Mouse (Mus musculus): ENCODE measurements around the gene Psapl1. TPM values are rescaled to one million over a fixed set of nuclear protein-coding genes. Genes with fewer than 3 reads are reported as not detected.
"Not testable (repeated sequence)": the region's sequence is repeated elsewhere in the genome, so short reads cannot be mapped to it uniquely, and the experiment has no call there.

The Psapl1 gene
- polyA plus RNA-seq, 1 experiment from 2014 or later: 0.07 TPM

DNA sequence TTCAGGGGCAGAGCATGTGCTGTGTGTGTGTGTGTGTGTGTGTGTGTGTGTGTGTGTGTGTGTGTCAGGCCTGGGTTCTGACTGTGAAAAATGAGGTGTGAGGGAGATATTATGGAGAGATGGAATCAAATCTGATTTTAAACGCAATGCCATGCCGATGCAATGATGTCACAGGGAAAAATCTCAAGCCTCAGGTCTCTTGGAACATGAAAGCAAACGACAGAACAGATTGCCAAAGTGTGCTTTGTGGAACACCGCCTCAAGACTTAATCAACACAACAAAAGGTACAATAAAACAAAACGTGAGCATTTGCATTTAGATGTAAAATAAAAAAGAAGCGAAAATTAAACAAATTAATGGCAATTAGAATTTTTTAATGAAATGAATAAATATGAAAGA lies 16.8 kb downstream of the Psapl1 start:
- no peak overlapping the region for H3K27ac ChIP-seq (ENCODE audit: low read depth, low read length)

DNA sequence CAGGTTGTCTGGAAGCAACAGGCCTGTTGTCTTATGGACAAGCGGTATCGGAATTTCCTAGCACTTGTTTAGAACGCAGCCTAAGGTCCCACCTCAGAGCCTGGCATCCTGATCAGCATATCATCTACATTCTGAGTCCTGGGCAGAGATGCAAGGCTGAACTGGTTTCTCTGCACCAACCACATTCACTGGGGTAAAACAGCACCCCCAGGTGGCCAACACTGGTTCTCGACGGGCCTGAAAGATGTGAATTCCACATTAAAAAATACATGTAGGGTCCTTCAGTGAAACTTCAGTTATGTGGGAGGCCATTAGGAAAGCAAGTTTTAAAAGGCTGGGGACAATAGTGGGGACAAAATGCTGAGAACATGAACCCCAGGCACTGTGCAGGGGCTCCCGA lies 20.0 kb downstream of the Psapl1 start:
- Histone ChIP-seq H3K4me2 (no peak overlapping the region), H3K27ac (ENCODE audit: low read depth, low read length) (no peak overlapping the region), H3K27me3 (replicated peaks; ENCODE audit: control insufficient read depth, insufficient read depth, low read length) (no peaks in the 10 kb centered on the region), H3K36me3 (ENCODE audit: control insufficient read depth, insufficient read depth, low read length) (no peaks in the 10 kb centered on the region), H3K9ac (ENCODE audit: low read depth, low read length) (no peak overlapping the region), H3K9me3 (ENCODE audit: control insufficient read depth, low read length) (no peaks in the 10 kb centered on the region), H3K4me3 (ENCODE audit: low read depth, low read length) (no peak overlapping the region), H3K4me1 (replicated peaks; ENCODE audit: control insufficient read depth, insufficient read depth, low read length) (no peaks in the 10 kb centered on the region)
- WGBS: 60% methylated on average over 6 of the region's 6 CpGs
- ATAC-seq (replicated peaks; ENCODE audit: low FRiP score) (no peak), DNase-seq (ENCODE audit: low spot score) (no peak)

More for the DNA sequence above, 16.8 kb downstream of the Psapl1 start:
- WGBS: 70% methylated on average over 6 of the region's 6 CpGs
- Histone ChIP-seq H3K27me3 (replicated peaks; ENCODE audit: control insufficient read depth, insufficient read depth, low read length) (no peaks in the 10 kb centered on the region), H3K9ac (ENCODE audit: low read depth, low read length) (no peak overlapping the region), H3K36me3 (ENCODE audit: control insufficient read depth, insufficient read depth, low read length) (no peaks in the 10 kb centered on the region), H3K4me3 (ENCODE audit: low read depth, low read length) (no peak overlapping the region), H3K9me3 (ENCODE audit: control insufficient read depth, low read length) (no peaks in the 10 kb centered on the region), H3K4me2 (no peak overlapping the region), H3K4me1 (replicated peaks; ENCODE audit: control insufficient read depth, insufficient read depth, low read length) (no peaks in the 10 kb centered on the region)
- no peak for DNase-seq (ENCODE audit: low spot score)
- ATAC-seq (replicated peaks; ENCODE audit: low FRiP score): no peak

DNA sequence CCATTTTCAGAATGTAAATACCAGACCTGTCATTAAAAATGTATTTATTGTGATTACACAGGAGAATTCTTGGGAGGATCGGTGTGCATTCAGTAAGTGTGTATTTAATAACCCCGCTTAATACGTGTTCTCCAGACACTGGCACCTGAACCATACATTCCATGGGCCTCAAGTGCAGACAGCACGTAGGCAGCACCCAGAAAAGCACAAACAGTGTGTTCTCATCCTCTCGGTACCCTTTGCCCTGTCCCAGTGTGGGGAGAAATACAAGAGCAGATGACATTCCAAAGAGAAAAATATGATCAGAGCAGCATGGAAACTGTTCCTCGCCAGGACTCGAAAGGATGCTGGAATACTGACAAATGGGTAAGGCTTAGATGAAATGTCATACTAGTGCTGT lies 22.0 kb downstream of the Psapl1 start:
- no peak overlapping the region for H3K4me3 ChIP-seq (ENCODE audit: low read depth, low read length)
- no peaks in the 10 kb centered on the region; the same call in 1 of the 2 replicates for H3K4me1 ChIP-seq (replicated peaks; ENCODE audit: control insufficient read depth, insufficient read depth, low read length)
- ATAC-seq (replicated peaks; ENCODE audit: low FRiP score) (no peak), DNase-seq (ENCODE audit: low spot score) (no peak)
- H3K9ac ChIP-seq (ENCODE audit: low read depth, low read length): no peak overlapping the region
- H3K27ac ChIP-seq (ENCODE audit: low read depth, low read length): no peak overlapping the region
- H3K27me3 ChIP-seq (replicated peaks; ENCODE audit: control insufficient read depth, insufficient read depth, low read length): no peaks in the 10 kb centered on the region
- H3K9me3 ChIP-seq (ENCODE audit: control insufficient read depth, low read length): no peaks in the 10 kb centered on the region
- H3K4me2 ChIP-seq: no peak overlapping the region
- whole genome bisulfite sequencing: 82% methylated on average over 7 of the region's 7 CpGs
- no peaks in the 10 kb centered on the region for H3K36me3 ChIP-seq (ENCODE audit: control insufficient read depth, insufficient read depth, low read length)

DNA sequence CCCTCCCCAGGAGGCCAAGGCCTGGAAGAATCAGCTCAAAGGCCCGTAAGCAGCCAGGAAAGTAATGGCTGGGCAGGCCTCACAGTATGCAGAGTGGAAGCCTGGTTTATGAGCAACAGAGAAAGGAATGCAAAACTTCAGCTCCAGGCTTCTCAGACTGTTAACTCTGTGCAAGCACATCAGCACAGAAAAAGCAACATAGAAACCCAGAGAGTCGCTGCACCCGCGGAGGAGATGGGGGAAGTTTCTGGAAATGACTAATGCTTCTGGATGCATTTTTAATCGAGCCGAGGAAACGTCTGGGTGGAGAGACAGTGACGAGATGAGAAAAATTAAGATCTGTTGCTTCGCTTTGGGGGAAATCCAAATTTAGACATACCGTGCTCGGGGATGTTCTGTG lies 22.5 kb downstream of the Psapl1 start:
- Histone ChIP-seq H3K27me3 (replicated peaks; ENCODE audit: control insufficient read depth, insufficient read depth, low read length) (no peaks in the 10 kb centered on the region), H3K4me3 (ENCODE audit: low read depth, low read length) (no peak overlapping the region), H3K4me1 (replicated peaks; ENCODE audit: control insufficient read depth, insufficient read depth, low read length) (no peaks in the 10 kb centered on the region; the same call in 1 of the 2 replicates), H3K27ac (ENCODE audit: low read depth, low read length) (no peak overlapping the region), H3K9ac (ENCODE audit: low read depth, low read length) (no peak overlapping the region), H3K4me2 (no peak overlapping the region), H3K36me3 (ENCODE audit: control insufficient read depth, insufficient read depth, low read length) (no peaks in the 10 kb centered on the region), H3K9me3 (ENCODE audit: control insufficient read depth, low read length) (no peaks in the 10 kb centered on the region)
- WGBS: 79% methylated on average over 11 of the region's 11 CpGs
- no peak for ATAC-seq (replicated peaks; ENCODE audit: low FRiP score)
- DNase-seq (ENCODE audit: low spot score): no peak

DNA sequence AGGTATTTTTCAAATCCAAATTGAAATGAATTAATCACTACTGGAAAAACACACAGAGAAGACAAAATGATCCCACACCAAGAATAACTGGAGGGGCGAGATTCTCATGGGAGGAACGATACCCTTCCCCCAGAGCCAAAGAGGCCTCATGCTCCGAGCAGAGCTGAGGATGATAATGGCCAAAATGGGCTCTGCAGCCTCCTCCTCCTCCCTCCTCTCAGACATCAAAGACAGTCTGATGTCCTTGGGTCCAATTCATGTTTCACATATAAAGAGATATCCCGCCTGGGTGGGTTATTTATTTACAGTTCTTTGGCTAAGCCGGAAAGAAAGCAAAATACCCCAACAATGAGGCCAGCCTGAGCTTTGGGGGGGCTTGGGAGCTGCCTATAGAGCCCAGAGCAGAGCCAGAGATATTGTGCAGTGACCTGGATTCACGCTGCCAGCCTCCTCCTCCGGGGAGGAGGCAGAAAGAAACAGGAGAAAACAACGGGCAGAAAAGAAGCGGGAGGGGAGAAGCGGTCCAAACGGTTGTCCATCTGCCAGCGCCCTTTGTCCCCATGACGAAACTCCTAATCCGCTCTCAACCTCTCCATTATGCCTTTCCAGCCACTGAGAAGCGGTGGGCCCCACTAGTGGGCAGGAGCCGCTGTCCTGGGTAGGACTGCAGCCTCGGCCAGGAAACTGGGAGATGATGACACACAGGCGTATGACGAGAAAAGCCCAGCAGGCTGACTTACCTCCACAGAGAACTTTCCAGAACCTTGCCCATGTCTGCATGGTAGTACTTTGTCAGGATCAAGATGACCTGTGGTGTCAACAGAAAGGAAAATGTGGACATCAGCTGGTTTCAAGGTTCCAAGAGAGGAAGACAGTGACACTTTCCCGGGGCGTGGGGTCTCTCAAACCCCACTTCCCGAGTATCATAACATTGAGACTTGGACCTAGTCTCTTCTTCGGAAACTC lies 24.9 kb downstream of the Psapl1 start:
- no peaks in the 10 kb centered on the region for H3K9me3 ChIP-seq (ENCODE audit: control insufficient read depth, low read length)
- no peak overlapping the region for H3K9ac ChIP-seq (ENCODE audit: low read depth, low read length)
- DNase-seq (ENCODE audit: low spot score): no peak
- no peak overlapping the region for H3K4me2 ChIP-seq
- H3K36me3 ChIP-seq (ENCODE audit: control insufficient read depth, insufficient read depth, low read length): no peaks in the 10 kb centered on the region
- no peak overlapping the region for H3K4me3 ChIP-seq (ENCODE audit: low read depth, low read length)
- H3K4me1 ChIP-seq (replicated peaks; ENCODE audit: control insufficient read depth, insufficient read depth, low read length): no peaks in the 10 kb centered on the region; the same call in 1 of the 2 replicates
- no peak for ATAC-seq (replicated peaks; ENCODE audit: low FRiP score)
- WGBS: 75% methylated on average over 23 of the region's 23 CpGs
- H3K27ac ChIP-seq (ENCODE audit: low read depth, low read length): no peak overlapping the region
- no peaks in the 10 kb centered on the region for H3K27me3 ChIP-seq (replicated peaks; ENCODE audit: control insufficient read depth, insufficient read depth, low read length)

DNA sequence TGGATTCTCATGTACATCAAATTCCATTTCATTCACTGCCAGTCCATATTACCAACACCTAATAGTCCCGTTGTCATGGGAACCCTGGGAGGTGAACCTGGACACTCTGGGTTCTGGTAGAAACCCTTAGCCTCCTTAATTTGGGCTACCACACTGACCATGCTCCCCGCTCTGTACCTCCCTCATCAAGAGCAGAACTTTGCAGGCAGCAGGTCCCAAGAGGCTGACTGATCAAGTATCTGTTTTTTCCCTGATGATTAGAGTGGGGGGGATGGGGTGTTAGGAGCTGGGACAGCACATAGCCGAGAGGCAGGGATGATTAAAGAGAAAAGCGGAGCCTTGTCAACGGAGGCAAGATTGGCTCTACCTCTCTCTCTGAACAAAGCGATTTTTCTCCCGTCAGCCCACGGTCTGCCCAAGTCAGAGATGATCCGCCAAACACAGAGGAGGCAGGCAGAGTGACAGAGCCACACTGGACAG lies 26.5 kb downstream of the Psapl1 start:
- H3K36me3 ChIP-seq (ENCODE audit: control insufficient read depth, insufficient read depth, low read length): no peaks in the 10 kb centered on the region
- H3K27ac ChIP-seq (ENCODE audit: low read depth, low read length): no peak overlapping the region
- DNase-seq (ENCODE audit: low spot score): no peak
- no peaks in the 10 kb centered on the region; the same call in 1 of the 2 replicates for H3K4me1 ChIP-seq (replicated peaks; ENCODE audit: control insufficient read depth, insufficient read depth, low read length)
- no peak overlapping the region for H3K4me3 ChIP-seq (ENCODE audit: low read depth, low read length)
- 73% methylated on average over 9 of the region's 9 CpGs for WGBS
- no peaks in the 10 kb centered on the region for H3K9me3 ChIP-seq (ENCODE audit: control insufficient read depth, low read length)
- H3K9ac ChIP-seq (ENCODE audit: low read depth, low read length): no peak overlapping the region
- no peaks in the 10 kb centered on the region for H3K27me3 ChIP-seq (replicated peaks; ENCODE audit: control insufficient read depth, insufficient read depth, low read length)
- no peak for ATAC-seq (replicated peaks; ENCODE audit: low FRiP score)
- H3K4me2 ChIP-seq: no peak overlapping the region

DNA sequence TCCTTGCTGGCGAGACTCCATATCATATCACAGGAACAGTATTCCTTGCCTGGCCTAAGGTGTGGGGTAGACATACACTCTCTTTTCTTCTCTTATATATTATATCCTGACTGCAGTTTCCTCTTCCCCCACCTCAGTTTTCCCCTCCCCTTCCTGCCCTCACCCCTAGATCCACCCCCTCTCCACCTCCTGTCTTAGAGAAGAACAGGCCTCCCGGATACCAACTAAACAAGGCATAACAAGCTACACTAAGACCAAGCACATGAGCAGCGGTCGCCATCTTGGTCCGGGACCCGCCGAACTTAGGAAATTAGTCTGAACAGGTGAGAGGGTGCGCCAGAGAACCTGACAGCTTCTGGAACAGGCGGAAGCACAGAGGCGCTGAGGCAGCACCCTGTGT lies 33.7 kb downstream of the Psapl1 start:
- ATAC-seq (replicated peaks; ENCODE audit: low FRiP score); H3K27ac ChIP-seq (ENCODE audit: low read depth, low read length); H3K9me3 ChIP-seq (ENCODE audit: control insufficient read depth, low read length); H3K27me3 ChIP-seq (replicated peaks; ENCODE audit: control insufficient read depth, insufficient read depth, low read length); H3K36me3 ChIP-seq (ENCODE audit: control insufficient read depth, insufficient read depth, low read length); H3K9ac ChIP-seq (ENCODE audit: low read depth, low read length); H3K4me1 ChIP-seq (replicated peaks; ENCODE audit: control insufficient read depth, insufficient read depth, low read length); DNase-seq (ENCODE audit: low spot score); H3K4me2 ChIP-seq; H3K4me3 ChIP-seq (ENCODE audit: low read depth, low read length): not testable (repeated sequence)
- 89% methylated on average over 7 of the region's 10 CpGs for WGBS

DNA sequence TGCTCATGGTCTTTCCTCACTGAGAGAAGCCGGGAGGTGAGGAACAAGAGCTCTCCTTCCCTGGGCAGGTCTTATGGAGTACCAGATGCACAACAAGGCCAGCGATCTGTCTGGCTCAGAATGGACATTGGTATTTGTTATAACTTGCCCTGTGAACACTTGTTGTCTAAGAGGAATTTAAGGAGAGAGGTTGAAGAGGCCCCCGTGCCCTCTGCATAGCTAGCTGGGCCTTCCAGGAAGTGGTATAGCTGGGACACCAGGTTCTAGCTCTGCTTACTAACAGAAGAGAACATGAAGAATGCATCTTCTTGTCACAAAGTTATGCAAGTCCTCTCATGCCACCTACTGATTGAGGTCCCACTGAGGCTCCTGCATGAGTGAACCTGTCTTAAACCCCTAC lies 44.2 kb downstream of the Psapl1 start:
- no peak for DNase-seq (ENCODE audit: low spot score)
- Histone ChIP-seq H3K4me2 (no peak overlapping the region), H3K4me3 (ENCODE audit: low read depth, low read length) (no peak overlapping the region), H3K27ac (ENCODE audit: low read depth, low read length) (no peak overlapping the region), H3K36me3 (ENCODE audit: control insufficient read depth, insufficient read depth, low read length) (no peaks in the 10 kb centered on the region), H3K4me1 (replicated peaks; ENCODE audit: control insufficient read depth, insufficient read depth, low read length) (no peaks in the 10 kb centered on the region), H3K9ac (ENCODE audit: low read depth, low read length) (no peak overlapping the region), H3K27me3 (replicated peaks; ENCODE audit: control insufficient read depth, insufficient read depth, low read length) (no peaks in the 10 kb centered on the region), H3K9me3 (ENCODE audit: control insufficient read depth, low read length) (no peaks in the 10 kb centered on the region)
- ATAC-seq (replicated peaks; ENCODE audit: low FRiP score): no peak
- WGBS: 72% methylated on average over 3 of the region's 3 CpGs
